6 mouse cellular contexts compared by ENCODE assay signal in genomic region chr12:19646071-19646470, GRCm38 (mm10).
DNase-seq lines count a peak whose midpoint lies in the region.

No protein-coding gene starts in this region.

- peak; percentile 3 for DNase-seq in adrenal gland, postnatal 14 days
- peak; percentile 2 for DNase-seq in cerebellum, adult 9-10 months
- DNase-seq in heart, adult 11 months: peak; percentile 95
- peak; percentile 2 for DNase-seq in kidney, adult 9 months
- DNase-seq in lung, adult 18-20 months: peak; percentile 2 to 6
- peak; percentile 2 for DNase-seq in ovary, postnatal 36 days (ENCODE audit: low spot score)

Comparison
In these comparisons a context has a peak if more than half of its experiments do, and no peak if none do; other contexts are left out.
1. Peak in every context shown above with its lines: DNase-seq.
2. DNase-seq: peak in every context shown above with its lines; median percentile 95 in heart, adult 11 months; 4 in lung, adult 18-20 months; 3 in adrenal gland, postnatal 14 days; 2 in cerebellum, adult 9-10 months; 2 in kidney, adult 9 months; 2 in ovary, postnatal 36 days.